Mouse (Mus musculus) limb, embryonic 13.5 days (tissue): ENCODE measurements around the gene Cdk13. TPM values are rescaled to one million over a fixed set of nuclear protein-coding genes. Genes with fewer than 3 reads are reported as not detected.

ENCODE experiments used
- ATAC-seq: fragments of 200-750 bp; cut with Nextera tagmentation; 2 replicates; pipeline ENCODE4 v1.8.0; 2017; ENCODE audit warnings: low read depth, moderate number of reproducible peaks, moderate TSS enrichment; ENCODE audit not compliant: low FRiP score
- H3K27ac ChIP-seq: fragments of 300-500 bp; sonication (generic); 2 replicates; pipeline ENCODE4 v1.5.1; 2015; ENCODE audit warnings: inconsistent platforms, mild to moderate bottlenecking, moderate library complexity
- H3K27me3 ChIP-seq: fragments of 300-500 bp; sonication (generic); 2 replicates; pipeline ENCODE4 v1.6.1; 2015; ENCODE audit warnings: mild to moderate bottlenecking, inconsistent platforms
- H3K36me3 ChIP-seq: fragments of 300-500 bp; sonication (generic); 2 replicates; pipeline ENCODE4 v1.6.1; 2015; ENCODE audit warnings: inconsistent platforms, mild to moderate bottlenecking, moderate library complexity
- H3K4me1 ChIP-seq: fragments of 300-500 bp; sonication (generic); 2 replicates; pipeline ENCODE4 v1.6.1; 2015; ENCODE audit warnings: inconsistent platforms
- H3K4me2 ChIP-seq: fragments of 300-500 bp; sonication (generic); replicated peaks from 2 replicates; pipeline ENCODE4 v1.6.1; 2015; ENCODE audit warnings: inconsistent platforms, mild to moderate bottlenecking, moderate library complexity
- H3K4me3 ChIP-seq: fragments of 300-500 bp; sonication (generic); 2 replicates; pipeline ENCODE4 v1.5.1; 2015; ENCODE audit warnings: moderate library complexity, mild to moderate bottlenecking, inconsistent platforms
- H3K9ac ChIP-seq: fragments of 300-500 bp; sonication (generic); 2 replicates; pipeline ENCODE4 v1.6.1; 2015; ENCODE audit warnings: mild to moderate bottlenecking, inconsistent platforms
- H3K9me3 ChIP-seq: fragments of 300-500 bp; sonication (generic); 2 replicates; pipeline ENCODE4 v1.6.1; 2016; ENCODE audit warnings: inconsistent platforms
- WGBS: fragments of 180-500 bp; shearing (Covaris S2); methylation state at CpG from one replicate; pipeline ENCODE4 v1.1.7; 2015; 5-methylcytosine and 5-hydroxymethylcytosine counted together
- polyA plus RNA-seq: library from polyadenylated mRNA; unstranded; fragments of >200 nt; fragmentation: Nextera tagmentation; extraction: Ambion mirVana; gene quantifications from 2 replicates; pipeline ENCODE4 v1.2.1, GENCODE M21; 2015

The Cdk13 gene
- polyA plus RNA-seq, 1 experiment from 2014 or later, result 18.1 TPM

GRCm38 (mm10) chr13:17803331-17804057, 1.4 kb downstream of the Cdk13 start:
- Histone ChIP-seq H3K9ac (peak overlapping the region; percentile 98), H3K4me2 (peak overlapping the region; percentile 93), H3K4me3 (peak overlapping the region; percentile 100), H3K27ac (peak overlapping the region; percentile 97), H3K9me3 (no peaks in the 10 kb centered on the region), H3K4me1 (peaks cover 13% of the 10 kb centered on the region), H3K36me3 (peaks cover 6% of the 10 kb centered on the region; the same call in 1 of the 2 replicates), H3K27me3 (no peaks in the 10 kb centered on the region)
- WGBS, result under 1% methylated on average over 85 of the region's 85 CpGs
- peak; percentile 13; the same call in 1 of the 2 replicates for ATAC-seq

GRCm38 (mm10) chr13:17802880-17803279, 2.0 kb downstream of the Cdk13 start:
- Histone ChIP-seq H3K4me2 (peak overlapping the region; percentile 93), H3K27me3 (no peaks in the 10 kb centered on the region), H3K4me3 (peak overlapping the region; percentile 100), H3K9ac (peak overlapping the region; percentile 98), H3K9me3 (no peaks in the 10 kb centered on the region), H3K4me1 (peaks cover 17% of the 10 kb centered on the region), H3K27ac (peak overlapping the region; percentile 97; the same call in 1 of the 2 replicates), H3K36me3 (peaks cover 6% of the 10 kb centered on the region; the same call in 1 of the 2 replicates)
- WGBS, result 5% methylated on average over 3 of the region's 3 CpGs
- no peak for ATAC-seq

- ATAC-seq, result no peak
- 94% methylated on average over 2 of the region's 2 CpGs for whole genome bisulfite sequencing
- Histone ChIP-seq H3K27ac (no peak overlapping the region), H3K4me2 (no peak overlapping the region), H3K9ac (no peak overlapping the region), H3K4me3 (no peak overlapping the region), H3K36me3 (peaks cover 6% of the 10 kb centered on the region), H3K9me3 (no peaks in the 10 kb centered on the region), H3K4me1 (peaks cover 17% of the 10 kb centered on the region), H3K27me3 (no peaks in the 10 kb centered on the region)
Measured at GRCm38 (mm10) chr13:17799735-17800134, 5.2 kb downstream of the Cdk13 start.

- Histone ChIP-seq H3K4me1 (peaks cover 10% of the 10 kb centered on the region; the same call in 1 of the 2 replicates), H3K9ac (no peak overlapping the region), H3K27me3 (no peaks in the 10 kb centered on the region), H3K9me3 (no peaks in the 10 kb centered on the region), H3K4me2 (no peak overlapping the region), H3K27ac (no peak overlapping the region), H3K4me3 (no peak overlapping the region), H3K36me3 (peaks cover 6% of the 10 kb centered on the region)
- ATAC-seq, result no peak
- WGBS, result 82% methylated on average over 3 of the region's 3 CpGs
Measured at GRCm38 (mm10) chr13:17795757-17796456, 9.0 kb downstream of the Cdk13 start.

GRCm38 (mm10) chr13:17783643-17784042, 21.3 kb downstream of the Cdk13 start:
- H3K4me2 ChIP-seq, result no peak overlapping the region
- WGBS, result 95% methylated on average over 5 of the region's 5 CpGs
- H3K9ac ChIP-seq, result no peak overlapping the region
- H3K27me3 ChIP-seq, result no peaks in the 10 kb centered on the region
- H3K27ac ChIP-seq, result no peak overlapping the region
- ATAC-seq, result no peak
- no peaks in the 10 kb centered on the region for H3K4me1 ChIP-seq
- 0 out of 2 replicates have a peak, but pooled peaks cover 2% of the 10 kb centered on the region for H3K36me3 ChIP-seq
- no peak overlapping the region for H3K4me3 ChIP-seq
- no peaks in the 10 kb centered on the region for H3K9me3 ChIP-seq

GRCm38 (mm10) chr13:17779923-17780322, 25.0 kb downstream of the Cdk13 start:
- H3K9ac ChIP-seq, result no peak overlapping the region
- no peaks in the 10 kb centered on the region; the same call in 1 of the 2 replicates for H3K9me3 ChIP-seq
- no peak overlapping the region for H3K4me2 ChIP-seq
- peaks cover 8% of the 10 kb centered on the region for H3K36me3 ChIP-seq
- H3K27me3 ChIP-seq, result no peaks in the 10 kb centered on the region
- peaks cover 3% of the 10 kb centered on the region; the same call in 1 of the 2 replicates for H3K4me1 ChIP-seq
- H3K4me3 ChIP-seq, result no peak overlapping the region
- ATAC-seq, result no peak
- WGBS, result 67% methylated on average over 2 of the region's 2 CpGs
- H3K27ac ChIP-seq, result no peak overlapping the region

DNA sequence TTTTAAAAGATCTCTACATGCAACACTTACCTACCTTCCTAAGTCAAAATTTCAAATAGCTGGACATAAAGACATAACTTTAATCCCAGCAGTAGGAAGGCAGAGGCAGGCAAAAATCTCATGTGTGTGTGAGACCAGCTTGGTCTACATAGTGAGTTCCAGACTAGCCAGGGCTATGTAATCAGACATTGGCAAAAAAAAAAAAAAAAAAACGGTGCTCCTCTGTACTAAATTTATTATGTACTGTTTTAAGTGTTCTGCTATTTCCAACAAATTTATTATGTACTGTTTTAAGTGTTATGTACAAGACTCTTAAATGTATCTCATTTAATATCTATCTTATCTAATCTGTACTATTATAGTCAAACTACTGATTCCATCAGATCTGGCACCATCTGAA, 28.6 kb downstream of the Cdk13 start:
- Histone ChIP-seq H3K9ac (no peak overlapping the region), H3K36me3 (peaks cover 15% of the 10 kb centered on the region), H3K4me1 (peaks cover 3% of the 10 kb centered on the region; the same call in 1 of the 2 replicates), H3K27ac (no peak overlapping the region), H3K27me3 (no peaks in the 10 kb centered on the region), H3K4me3 (no peak overlapping the region), H3K4me2 (no peak overlapping the region), H3K9me3 (no peaks in the 10 kb centered on the region; the same call in 1 of the 2 replicates)
- ATAC-seq, result no peak
- WGBS, result 65% methylated on average over 1 of the region's 1 CpGs

DNA sequence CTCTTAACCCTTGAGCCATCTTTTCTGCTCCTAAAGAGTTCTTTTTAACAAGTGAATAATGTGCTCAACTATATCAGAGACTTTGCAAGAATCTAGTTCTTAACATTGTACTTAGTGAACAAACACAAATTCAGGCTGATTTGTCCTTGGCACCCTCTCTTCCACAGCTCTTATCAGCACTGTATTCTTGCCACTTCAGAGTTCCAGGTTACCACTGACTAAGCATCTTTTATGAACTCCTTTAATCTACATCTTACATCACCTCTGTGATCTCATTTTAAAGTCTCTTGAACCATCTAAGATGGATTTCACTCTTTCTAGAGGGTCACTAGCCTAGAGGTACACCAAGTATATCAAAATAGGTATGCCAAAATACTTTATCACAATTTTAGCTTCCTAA, 29.5 kb downstream of the Cdk13 start:
- no peaks in the 10 kb centered on the region; the same call in 1 of the 2 replicates for H3K9me3 ChIP-seq
- H3K9ac ChIP-seq, result no peak overlapping the region
- no peak for ATAC-seq
- no peak overlapping the region for H3K4me3 ChIP-seq
- H3K27ac ChIP-seq, result no peak overlapping the region
- H3K4me2 ChIP-seq, result no peak overlapping the region
- no peaks in the 10 kb centered on the region for H3K27me3 ChIP-seq
- H3K36me3 ChIP-seq, result peaks cover 15% of the 10 kb centered on the region
- peaks cover 3% of the 10 kb centered on the region; the same call in 1 of the 2 replicates for H3K4me1 ChIP-seq

DNA sequence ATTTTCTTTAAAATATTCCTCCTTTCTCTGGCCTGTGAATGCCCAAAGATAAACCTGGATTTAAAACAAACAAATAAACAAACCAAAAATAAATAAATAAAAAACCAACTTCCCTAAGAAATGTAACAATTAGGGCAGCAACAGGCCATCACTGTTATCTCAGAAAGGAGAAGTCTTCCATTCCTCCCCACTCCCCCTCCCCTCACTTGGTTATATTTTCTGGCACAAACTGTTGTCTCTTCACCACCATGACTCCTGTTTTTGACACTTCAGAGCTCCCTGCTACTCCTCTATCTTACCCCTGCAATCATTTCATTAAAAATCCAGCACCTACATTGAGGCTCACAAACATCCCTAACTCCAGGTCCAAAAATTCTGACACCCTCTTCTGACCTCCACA, 31.8 kb downstream of the Cdk13 start:
- H3K27me3 ChIP-seq, result no peaks in the 10 kb centered on the region
- H3K27ac ChIP-seq, result no peak overlapping the region
- peaks cover 12% of the 10 kb centered on the region for H3K36me3 ChIP-seq
- ATAC-seq, result no peak
- H3K9ac ChIP-seq, result no peak overlapping the region
- H3K4me1 ChIP-seq, result peaks cover 3% of the 10 kb centered on the region; the same call in 1 of the 2 replicates
- no peaks in the 10 kb centered on the region; the same call in 1 of the 2 replicates for H3K9me3 ChIP-seq
- H3K4me2 ChIP-seq, result no peak overlapping the region
- H3K4me3 ChIP-seq, result no peak overlapping the region

DNA sequence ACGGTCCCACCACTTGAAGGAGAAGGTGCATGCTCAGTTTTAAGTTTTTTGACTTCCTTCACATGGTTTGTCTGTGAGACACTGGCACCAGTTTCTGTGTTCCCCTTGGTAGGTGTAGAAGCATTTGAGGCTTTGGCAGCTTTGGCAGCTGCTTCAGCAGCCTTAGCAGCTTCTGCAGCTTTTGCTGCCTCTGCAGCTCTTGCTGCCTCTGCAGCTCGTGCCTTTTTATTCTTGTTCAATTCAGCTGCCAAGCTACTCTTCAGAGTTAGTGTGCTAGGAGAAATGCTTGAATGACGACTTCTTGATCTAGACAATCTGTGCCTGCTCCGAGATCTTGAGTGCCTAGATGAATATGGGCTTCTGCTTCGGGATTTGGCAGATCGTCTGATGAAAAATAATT, 32.3 kb downstream of the Cdk13 start:
- peaks cover 3% of the 10 kb centered on the region; the same call in 1 of the 2 replicates for H3K4me1 ChIP-seq
- WGBS, result 89% methylated on average over 6 of the region's 6 CpGs
- H3K27me3 ChIP-seq, result no peaks in the 10 kb centered on the region
- H3K4me3 ChIP-seq, result no peak overlapping the region
- no peak overlapping the region for H3K4me2 ChIP-seq
- ATAC-seq, result no peak
- H3K9me3 ChIP-seq, result no peaks in the 10 kb centered on the region
- no peak overlapping the region for H3K9ac ChIP-seq
- H3K36me3 ChIP-seq, result peaks cover 10% of the 10 kb centered on the region
- no peak overlapping the region for H3K27ac ChIP-seq

GRCm38 (mm10) chr13:17762405-17762804, 42.5 kb downstream of the Cdk13 start:
- Histone ChIP-seq H3K36me3 (peaks cover 23% of the 10 kb centered on the region), H3K4me1 (no peaks in the 10 kb centered on the region), H3K27me3 (no peaks in the 10 kb centered on the region), H3K9ac (no peak overlapping the region), H3K4me2 (no peak overlapping the region), H3K9me3 (no peaks in the 10 kb centered on the region), H3K27ac (no peak overlapping the region), H3K4me3 (no peak overlapping the region)
- ATAC-seq, result no peak
- whole genome bisulfite sequencing, result 89% methylated on average over 1 of the region's 1 CpGs

DNA sequence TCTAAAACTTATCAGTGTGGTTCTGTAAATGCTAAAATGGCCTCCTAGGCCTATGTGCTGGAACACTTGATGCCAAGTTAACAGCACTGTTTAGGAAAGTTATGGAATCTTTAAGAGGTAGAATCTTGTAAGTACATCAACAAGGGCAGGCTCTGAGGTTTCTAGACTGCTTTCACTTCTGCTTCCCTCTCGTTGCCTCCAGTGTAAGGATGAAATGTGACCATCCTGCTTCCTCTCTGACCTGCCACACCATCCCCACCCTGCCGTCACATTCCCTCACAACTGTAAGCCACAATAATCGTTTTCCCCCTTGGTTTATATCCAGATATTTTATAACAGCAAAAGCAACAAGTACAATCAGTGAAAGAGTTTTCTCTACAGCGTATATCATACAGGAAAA, 49.9 kb downstream of the Cdk13 start:
- no peak overlapping the region for H3K4me2 ChIP-seq
- H3K36me3 ChIP-seq, result peaks cover 14% of the 10 kb centered on the region; the same call in 1 of the 2 replicates
- no peak overlapping the region for H3K27ac ChIP-seq
- no peaks in the 10 kb centered on the region for H3K4me1 ChIP-seq
- ATAC-seq, result no peak
- 84% methylated on average over 4 of the region's 4 CpGs for WGBS
- no peak overlapping the region for H3K4me3 ChIP-seq
- H3K9me3 ChIP-seq, result no peaks in the 10 kb centered on the region
- no peak overlapping the region for H3K9ac ChIP-seq
- no peaks in the 10 kb centered on the region for H3K27me3 ChIP-seq
